Mouse (Mus musculus) liver, embryonic 15.5 days (tissue): ENCODE results near the gene Mgat5. TPM values are rescaled to one million over a fixed set of nuclear protein-coding genes. Genes with fewer than 3 reads are reported as not detected.

Experiments
- ATAC-seq: fragments of 200-750 bp; cut with Nextera tagmentation; 2 replicates; pipeline ENCODE4 v1.8.0; 2017; ENCODE audit warnings: moderate number of reproducible peaks, mild to moderate bottlenecking, moderate library complexity; ENCODE audit not compliant: insufficient read depth
- H3K27ac ChIP-seq: fragments of 300-500 bp; sonication (generic); replicated peaks from 2 replicates; pipeline ENCODE4 v1.5.1; 2015; ENCODE audit warnings: mild to moderate bottlenecking, inconsistent platforms
- H3K27me3 ChIP-seq: fragments of 300-500 bp; sonication (generic); 2 replicates; pipeline ENCODE4 v1.6.1; 2015; ENCODE audit warnings: mild to moderate bottlenecking, inconsistent platforms
- H3K36me3 ChIP-seq: fragments of 300-500 bp; sonication (generic); replicated peaks from 2 replicates; pipeline ENCODE4 v1.6.1; 2015; ENCODE audit warnings: moderate library complexity, mild to moderate bottlenecking, inconsistent platforms
- H3K4me1 ChIP-seq: fragments of 300-500 bp; sonication (generic); replicated peaks from 2 replicates; pipeline ENCODE4 v1.6.1; 2015; ENCODE audit warnings: inconsistent platforms
- H3K4me2 ChIP-seq: fragments of 300-500 bp; sonication (generic); 2 replicates; pipeline ENCODE4 v1.6.1; 2015; ENCODE audit warnings: moderate library complexity, mild to moderate bottlenecking, inconsistent platforms
- H3K4me3 ChIP-seq: fragments of 300-500 bp; sonication (generic); replicated peaks from 2 replicates; pipeline ENCODE4 v1.5.1; 2015; ENCODE audit warnings: mild to moderate bottlenecking, inconsistent platforms
- H3K9ac ChIP-seq: fragments of 300-500 bp; sonication (generic); 2 replicates; pipeline ENCODE4 v1.6.1; 2015; ENCODE audit warnings: moderate library complexity, mild to moderate bottlenecking, inconsistent platforms
- H3K9me3 ChIP-seq: fragments of 300-500 bp; sonication (generic); replicated peaks from 2 replicates; pipeline ENCODE4 v1.6.1; 2016; ENCODE audit warnings: inconsistent platforms
- WGBS: fragments of 180-500 bp; shearing (Covaris S2); methylation state at CpG from one replicate; pipeline ENCODE4 v1.1.7; 2015; ENCODE audit warnings: mixed read lengths; ENCODE audit not compliant: insufficient replicate concordance; 5-methylcytosine and 5-hydroxymethylcytosine counted together
- polyA plus RNA-seq: library from polyadenylated mRNA; unstranded; fragments of >200 nt; fragmentation: Nextera tagmentation; extraction: Ambion mirVana; gene quantifications from 2 replicates; pipeline ENCODE4 v1.2.1, GENCODE M21; 2015

The Mgat5 gene
- polyA plus RNA-seq, 1 experiment from 2014 or later, result 0.68 TPM

- WGBS, result 57% methylated on average over 4 of the region's 4 CpGs
- Histone ChIP-seq H3K27ac (no peak overlapping the region), H3K36me3 (no peaks in the 10 kb centered on the region), H3K9me3 (no peaks in the 10 kb centered on the region), H3K4me2 (no peak overlapping the region), H3K9ac (no peak overlapping the region), H3K4me3 (no peak overlapping the region), H3K4me1 (0 out of 2 replicates have a peak, but pooled peaks cover 2% of the 10 kb centered on the region), H3K27me3 (no peaks in the 10 kb centered on the region)
- peak; percentile 61 for ATAC-seq
Measured at GRCm38 (mm10) chr1:127418916-127419575, 214.2 kb downstream of the Mgat5 start.

GRCm38 (mm10) chr1:127419581-127419980 lies 214.8 kb downstream of the Mgat5 start:
- Histone ChIP-seq H3K36me3 (no peaks in the 10 kb centered on the region), H3K4me1 (0 out of 2 replicates have a peak, but pooled peaks cover 2% of the 10 kb centered on the region), H3K9me3 (no peaks in the 10 kb centered on the region), H3K4me2 (no peak overlapping the region), H3K27me3 (no peaks in the 10 kb centered on the region), H3K27ac (no peak overlapping the region), H3K4me3 (no peak overlapping the region), H3K9ac (no peak overlapping the region)
- 66% methylated on average over 7 of the region's 7 CpGs for WGBS
- no peak for ATAC-seq

GRCm38 (mm10) chr1:127420383-127420782 lies 215.6 kb downstream of the Mgat5 start:
- H3K4me3 ChIP-seq, result no peak overlapping the region
- no peak overlapping the region for H3K9ac ChIP-seq
- no peak for ATAC-seq
- 0 out of 2 replicates have a peak, but pooled peaks cover 2% of the 10 kb centered on the region for H3K4me1 ChIP-seq
- H3K9me3 ChIP-seq, result no peaks in the 10 kb centered on the region
- H3K36me3 ChIP-seq, result no peaks in the 10 kb centered on the region
- no peak overlapping the region for H3K4me2 ChIP-seq
- H3K27ac ChIP-seq, result no peak overlapping the region
- no peaks in the 10 kb centered on the region for H3K27me3 ChIP-seq
- WGBS, result 70% methylated on average over 13 of the region's 13 CpGs

GRCm38 (mm10) chr1:127420795-127421194 lies 216.0 kb downstream of the Mgat5 start:
- H3K4me2 ChIP-seq, result no peak overlapping the region
- 85% methylated on average over 15 of the region's 15 CpGs for WGBS
- no peaks in the 10 kb centered on the region for H3K9me3 ChIP-seq
- H3K4me3 ChIP-seq, result no peak overlapping the region
- no peak overlapping the region for H3K9ac ChIP-seq
- H3K27me3 ChIP-seq, result no peaks in the 10 kb centered on the region
- 0 out of 2 replicates have a peak, but pooled peaks cover 2% of the 10 kb centered on the region for H3K4me1 ChIP-seq
- no peak overlapping the region for H3K27ac ChIP-seq
- ATAC-seq, result no peak
- H3K36me3 ChIP-seq, result no peaks in the 10 kb centered on the region

- Histone ChIP-seq H3K27me3 (no peaks in the 10 kb centered on the region), H3K9ac (no peak overlapping the region), H3K4me3 (no peak overlapping the region), H3K4me1 (0 out of 2 replicates have a peak, but pooled peaks cover 2% of the 10 kb centered on the region), H3K27ac (no peak overlapping the region), H3K4me2 (no peak overlapping the region), H3K9me3 (no peaks in the 10 kb centered on the region), H3K36me3 (no peaks in the 10 kb centered on the region)
- WGBS, result 51% methylated on average over 4 of the region's 4 CpGs
- ATAC-seq, result no peak
Measured at GRCm38 (mm10) chr1:127422565-127422964, 217.8 kb downstream of the Mgat5 start.

- ATAC-seq, result no peak
- Histone ChIP-seq H3K4me3 (no peak overlapping the region), H3K9ac (no peak overlapping the region), H3K36me3 (no peaks in the 10 kb centered on the region), H3K4me1 (no peaks in the 10 kb centered on the region), H3K4me2 (no peak overlapping the region), H3K27ac (no peak overlapping the region), H3K9me3 (no peaks in the 10 kb centered on the region), H3K27me3 (no peaks in the 10 kb centered on the region)
- 39% methylated on average over 6 of the region's 6 CpGs for WGBS
Measured at GRCm38 (mm10) chr1:127425021-127425532, 220.3 kb downstream of the Mgat5 start.

GRCm38 (mm10) chr1:127430290-127430689 lies 225.5 kb downstream of the Mgat5 start:
- no peaks in the 10 kb centered on the region for H3K9me3 ChIP-seq
- H3K27ac ChIP-seq, result no peak overlapping the region
- no peaks in the 10 kb centered on the region for H3K4me1 ChIP-seq
- no peak for ATAC-seq
- no peak overlapping the region for H3K4me3 ChIP-seq
- H3K36me3 ChIP-seq, result no peaks in the 10 kb centered on the region
- no peak overlapping the region for H3K9ac ChIP-seq
- H3K4me2 ChIP-seq, result no peak overlapping the region
- WGBS, result 75% methylated on average over 7 of the region's 7 CpGs
- no peaks in the 10 kb centered on the region for H3K27me3 ChIP-seq

- no peak for ATAC-seq
- WGBS, result 57% methylated on average over 4 of the region's 4 CpGs
Measured at GRCm38 (mm10) chr1:127434829-127435228, 230.0 kb downstream of the Mgat5 start.

GRCm38 (mm10) chr1:127437091-127437490 lies 232.3 kb downstream of the Mgat5 start:
- WGBS, result 59% methylated on average over 6 of the region's 6 CpGs
- no peak for ATAC-seq
- H3K4me3 ChIP-seq, result no peak overlapping the region
- H3K36me3 ChIP-seq, result no peaks in the 10 kb centered on the region
- H3K27ac ChIP-seq, result no peak overlapping the region
- no peaks in the 10 kb centered on the region for H3K4me1 ChIP-seq
- no peak overlapping the region for H3K9ac ChIP-seq
- H3K9me3 ChIP-seq, result no peaks in the 10 kb centered on the region
- H3K27me3 ChIP-seq, result no peaks in the 10 kb centered on the region
- no peak overlapping the region for H3K4me2 ChIP-seq

More at GRCm38 (mm10) chr1:127434829-127435228, 230.0 kb downstream of the Mgat5 start:
- Histone ChIP-seq H3K9ac (no peak overlapping the region), H3K27ac (no peak overlapping the region), H3K36me3 (no peaks in the 10 kb centered on the region), H3K4me3 (no peak overlapping the region), H3K4me2 (no peak overlapping the region), H3K9me3 (no peaks in the 10 kb centered on the region), H3K4me1 (no peaks in the 10 kb centered on the region), H3K27me3 (no peaks in the 10 kb centered on the region)

GRCm38 (mm10) chr1:127439452-127439891 lies 234.7 kb downstream of the Mgat5 start:
- no peaks in the 10 kb centered on the region for H3K27me3 ChIP-seq
- no peak overlapping the region for H3K9ac ChIP-seq
- no peak for ATAC-seq
- H3K27ac ChIP-seq, result no peak overlapping the region
- H3K4me1 ChIP-seq, result no peaks in the 10 kb centered on the region
- H3K4me3 ChIP-seq, result no peak overlapping the region
- H3K36me3 ChIP-seq, result no peaks in the 10 kb centered on the region
- WGBS, result 75% methylated on average over 9 of the region's 9 CpGs
- no peaks in the 10 kb centered on the region for H3K9me3 ChIP-seq
- H3K4me2 ChIP-seq, result no peak overlapping the region

GRCm38 (mm10) chr1:127441007-127441406 lies 236.2 kb downstream of the Mgat5 start:
- no peaks in the 10 kb centered on the region for H3K27me3 ChIP-seq
- no peak overlapping the region for H3K4me2 ChIP-seq
- H3K4me3 ChIP-seq, result no peak overlapping the region
- H3K36me3 ChIP-seq, result no peaks in the 10 kb centered on the region
- H3K4me1 ChIP-seq, result no peaks in the 10 kb centered on the region
- no peak for ATAC-seq
- no peaks in the 10 kb centered on the region for H3K9me3 ChIP-seq
- H3K27ac ChIP-seq, result no peak overlapping the region
- 43% methylated on average over 1 of the region's 1 CpGs for WGBS
- H3K9ac ChIP-seq, result no peak overlapping the region
